Mouse (Mus musculus): ENCODE measurements around the gene Ccdc162.
"Not testable (repeated sequence)": the region's sequence is repeated elsewhere in the genome, so short reads cannot be mapped to it uniquely, and the experiment has no call there.

Ccdc162 gene

DNA sequence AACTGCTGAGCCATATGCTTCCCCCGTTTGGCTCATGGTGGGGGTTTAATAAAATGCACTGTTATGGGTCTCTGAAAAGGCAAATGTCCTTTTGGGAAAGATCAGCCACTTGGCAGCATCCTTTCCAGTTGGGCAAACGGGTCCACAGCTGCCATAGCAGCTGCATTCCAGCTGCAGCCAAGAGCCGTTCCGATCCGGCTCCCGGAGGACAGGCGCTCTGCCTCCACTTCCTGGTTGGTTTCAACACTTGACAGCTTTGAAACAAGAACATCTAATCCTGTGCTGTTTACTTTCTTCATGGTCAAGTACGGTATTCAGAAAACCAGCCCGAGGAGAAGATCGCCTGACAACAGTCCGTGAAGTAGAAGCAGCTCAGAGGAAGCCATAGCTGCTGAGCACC, 19.4 kb downstream of the Ccdc162 start:
- no peak for DNase-seq (ENCODE audit: low spot score in 2 of 2)

DNA sequence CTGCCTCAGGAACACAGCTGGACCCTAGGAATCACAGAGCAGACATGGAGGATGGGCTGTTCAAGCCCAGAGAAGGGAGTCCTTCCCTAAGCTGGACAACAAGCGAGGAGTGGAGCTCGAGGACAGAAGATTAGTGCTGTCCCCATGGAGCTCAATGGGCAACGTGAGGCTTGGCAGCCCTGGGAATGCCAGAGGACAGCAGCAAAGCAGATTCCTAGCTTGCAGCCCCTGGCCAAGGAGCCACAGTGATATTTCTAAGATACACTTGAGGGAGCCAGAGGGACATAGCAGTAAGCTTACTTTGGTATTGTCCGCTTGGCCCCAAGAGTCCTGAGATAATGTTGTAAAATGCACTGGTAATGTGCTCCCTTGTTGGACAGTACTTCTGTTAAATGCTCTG, 25.5 kb downstream of the Ccdc162 start:
- DNase-seq (ENCODE audit: low spot score in 2 of 2) = no peak

DNA sequence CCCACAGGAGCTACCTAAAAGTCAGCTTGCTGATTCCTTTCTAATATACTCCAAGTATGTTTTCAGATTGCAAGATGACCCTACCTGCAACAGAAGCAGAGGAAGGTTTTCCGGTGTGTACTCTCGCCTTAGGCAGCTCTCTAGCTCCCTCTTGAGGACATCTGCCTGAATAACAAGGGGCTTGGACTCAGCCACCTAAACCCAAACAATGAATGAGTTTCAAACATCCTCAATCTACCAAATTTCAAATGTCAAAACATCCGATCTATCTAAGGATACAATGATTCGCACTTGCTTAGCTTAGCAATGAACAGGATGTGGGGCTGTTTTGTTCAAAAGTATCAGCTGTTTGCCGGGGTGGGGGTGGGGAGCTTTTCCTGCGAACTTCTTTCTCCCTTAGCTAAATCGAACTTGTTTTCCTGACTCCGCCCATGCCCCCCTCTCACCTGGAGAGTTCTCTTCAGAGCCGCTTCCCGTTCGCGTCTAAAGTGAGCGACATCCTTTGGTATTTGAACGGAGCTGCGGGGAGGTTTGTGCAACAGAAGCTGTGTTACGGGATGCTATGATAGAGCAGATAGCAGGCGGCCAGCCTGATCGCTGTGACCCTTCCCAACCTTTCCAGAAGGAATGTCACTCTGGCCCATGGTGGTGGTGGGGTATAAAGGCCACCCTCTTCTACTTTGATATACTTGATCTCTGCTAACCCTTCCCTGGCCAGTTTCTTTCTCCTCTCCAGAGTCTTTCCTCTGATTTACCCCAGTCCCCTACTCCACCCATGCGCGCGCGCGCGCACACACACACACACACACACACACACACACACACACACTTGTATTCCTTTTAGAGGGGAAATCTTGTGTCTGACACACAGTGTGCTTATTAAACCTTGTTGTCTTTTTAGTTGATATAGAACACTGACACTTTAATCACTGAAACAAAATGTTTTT, 26.2 kb downstream of the Ccdc162 start:
- DNase-seq (ENCODE audit: low spot score in 2 of 2) = peak in 1 of 2 experiments; percentile 64

GRCm38 (mm10) chr10:41684548-41684996, 31.9 kb downstream of the Ccdc162 start:
- no peak for DNase-seq (ENCODE audit: low spot score in 2 of 2)

- peak; percentile 91 for DNase-seq (ENCODE audit: low spot score in 2 of 2)
Observed at GRCm38 (mm10) chr10:41682546-41683393, 33.7 kb downstream of the Ccdc162 start.

- peak; percentile 80 for DNase-seq (ENCODE audit: low spot score in 2 of 2)
Observed at GRCm38 (mm10) chr10:41678746-41679360, 37.6 kb downstream of the Ccdc162 start.

DNA sequence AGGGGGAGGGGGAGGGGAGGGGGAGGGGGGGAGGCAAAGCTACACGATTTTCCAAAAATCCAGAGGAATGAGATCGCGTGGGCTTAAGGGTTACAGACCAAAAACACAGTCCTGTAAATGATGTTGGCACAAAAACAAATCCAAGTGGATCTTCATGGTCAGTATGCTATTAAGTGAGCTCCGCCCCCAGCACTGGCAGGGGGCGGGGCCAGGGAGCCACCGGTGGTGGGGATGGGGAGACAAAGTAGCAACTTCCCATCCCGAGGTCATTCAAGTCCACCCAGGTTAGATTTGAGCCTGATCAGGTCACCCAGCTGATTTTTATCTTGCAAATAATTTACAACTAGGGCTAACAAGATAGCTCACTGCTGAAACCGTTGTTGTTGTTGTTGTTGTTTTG, 39.0 kb downstream of the Ccdc162 start:
- DNase-seq (ENCODE audit: low spot score in 2 of 2) = no peak

DNA sequence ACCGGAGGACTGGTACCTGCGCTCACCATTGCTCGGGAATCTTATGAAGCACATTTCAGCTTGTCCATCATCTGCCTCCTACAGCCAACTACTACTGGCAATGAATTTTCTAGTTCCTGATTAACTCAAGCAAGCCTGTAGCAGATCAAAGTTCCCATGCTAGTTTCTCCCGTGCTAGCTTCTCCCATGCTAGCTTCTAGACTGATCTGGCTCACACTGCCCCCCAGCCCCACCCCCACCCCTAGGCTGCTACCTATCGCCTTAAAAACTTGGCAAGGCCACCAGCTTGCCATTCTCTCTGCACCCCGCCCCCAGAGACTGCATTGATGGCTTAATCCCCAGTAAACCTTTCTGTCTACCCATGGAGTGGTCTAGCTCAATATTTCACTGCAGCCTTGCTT, 39.8 kb downstream of the Ccdc162 start:
- DNase-seq (ENCODE audit: low spot score in 2 of 2) = no peak

DNA sequence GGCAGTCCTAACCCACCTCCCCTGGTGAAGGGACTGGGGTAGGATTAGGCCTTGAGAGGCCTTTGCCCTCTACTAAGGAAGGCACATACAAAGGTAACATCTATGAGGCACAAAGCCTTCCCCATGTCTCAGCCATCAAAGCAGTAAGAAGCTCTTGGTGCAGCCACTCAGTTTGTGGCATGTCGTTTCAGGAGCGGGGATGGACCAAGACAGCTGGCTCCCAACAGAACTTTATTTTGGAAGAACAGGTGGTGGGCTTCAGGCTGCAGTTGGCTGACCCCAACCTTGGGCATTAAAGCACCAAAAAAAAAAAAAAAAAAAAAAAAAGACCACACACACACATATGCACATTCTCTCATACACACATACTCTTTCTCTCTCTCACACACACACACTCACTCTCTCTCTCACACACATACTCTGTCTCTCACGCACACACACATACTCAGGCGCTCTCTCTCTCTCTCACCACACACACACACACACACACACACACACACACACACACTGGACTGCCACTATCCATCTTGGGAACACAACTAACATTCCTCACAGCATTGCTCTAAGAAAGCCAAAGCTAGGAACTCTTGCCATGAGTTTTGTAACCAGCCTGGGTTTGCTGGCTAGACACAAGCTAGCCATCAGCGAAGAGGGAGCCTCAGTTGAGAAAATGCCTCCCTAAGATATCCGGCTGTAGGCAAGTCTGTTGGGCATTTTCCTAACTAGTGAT, 40.4 kb downstream of the Ccdc162 start:
- DNase-seq (ENCODE audit: low spot score in 2 of 2) = no peak

- DNase-seq (ENCODE audit: low spot score in 2 of 2) = no peak
Observed at GRCm38 (mm10) chr10:41675243-41675642, 41.2 kb downstream of the Ccdc162 start.

DNA sequence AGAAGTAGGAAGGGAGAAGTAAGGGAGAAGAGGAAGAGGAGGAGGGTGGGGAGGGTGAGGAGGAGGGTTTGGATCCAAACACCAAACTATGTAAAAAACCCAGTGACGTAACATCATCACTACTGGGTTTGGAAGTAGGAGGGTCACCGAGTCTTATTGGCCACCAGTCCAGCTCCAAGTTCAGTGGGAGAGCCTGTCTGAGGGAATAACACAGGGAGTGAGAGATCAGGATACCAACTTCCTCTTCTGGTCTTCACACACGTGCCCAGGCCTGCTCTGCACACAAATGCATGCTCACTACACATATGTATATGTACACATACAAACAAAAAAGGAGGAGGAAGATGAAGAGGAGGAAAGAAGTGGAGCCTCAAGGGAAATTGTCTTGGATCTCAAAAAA, 42.1 kb downstream of the Ccdc162 start:
- DNase-seq (ENCODE audit: low spot score in 2 of 2) = no peak

DNA sequence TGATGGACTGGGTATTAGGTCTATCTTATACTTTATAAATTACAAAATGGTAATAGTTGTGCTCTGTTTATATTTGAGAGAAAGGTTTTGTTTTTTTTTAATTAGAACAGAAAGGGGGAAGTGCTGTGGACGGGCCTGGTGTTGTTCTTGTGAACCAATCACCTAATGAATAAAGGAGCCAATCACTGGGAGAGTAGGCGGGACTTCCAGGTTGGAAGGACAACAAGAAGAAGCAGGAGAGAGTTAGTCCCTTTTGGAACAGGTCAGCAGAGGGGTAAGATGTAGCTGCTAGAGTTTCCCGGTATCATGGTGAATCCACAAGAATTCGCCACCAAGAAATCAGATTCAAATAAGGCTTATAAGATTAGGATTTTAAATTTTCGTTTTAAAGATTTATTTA, 46.2 kb downstream of the Ccdc162 start:
- DNase-seq (ENCODE audit: low spot score in 2 of 2) = no peak

DNA sequence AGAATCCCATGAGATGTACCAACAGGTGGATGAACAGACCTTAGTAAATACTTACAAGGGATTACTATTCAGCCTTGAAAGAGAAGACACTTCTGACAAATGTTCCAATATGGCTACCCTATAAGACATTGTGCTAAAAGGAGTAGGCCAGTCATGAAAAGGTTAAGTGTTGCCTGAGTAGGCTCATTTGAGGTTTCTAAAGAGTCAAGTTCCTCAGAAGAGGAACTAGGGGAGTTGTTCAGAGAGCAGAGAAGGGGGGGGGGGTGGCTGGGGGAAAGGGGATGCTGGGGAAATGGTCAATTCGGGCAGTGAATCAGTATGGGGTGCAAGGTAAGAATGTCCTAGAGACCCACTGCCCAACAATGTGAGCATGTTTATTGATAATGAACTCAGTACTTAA, 50.9 kb downstream of the Ccdc162 start:
- DNase-seq (ENCODE audit: low spot score in 2 of 2) = no peak

DNA sequence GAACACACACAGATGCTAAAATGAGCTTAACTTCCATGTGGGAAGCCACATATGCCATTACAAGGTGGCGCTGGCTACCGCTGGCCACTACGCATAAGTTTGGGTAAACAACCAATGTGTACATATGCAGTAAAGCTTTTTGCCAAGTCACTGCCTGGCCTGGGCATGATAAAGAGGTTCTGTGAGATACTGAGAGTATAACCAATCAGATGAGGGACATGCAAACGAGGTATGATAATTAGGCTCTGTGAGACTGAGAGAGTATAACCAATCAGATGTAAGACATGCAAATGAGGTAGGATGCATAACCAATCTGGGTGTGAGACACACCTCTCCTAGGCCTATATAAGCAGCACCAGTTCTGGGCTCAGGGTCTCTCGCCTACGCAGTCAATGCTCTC, 56.8 kb downstream of the Ccdc162 start:
- not testable (repeated sequence) for DNase-seq (ENCODE audit: low spot score in 2 of 2)

DNA sequence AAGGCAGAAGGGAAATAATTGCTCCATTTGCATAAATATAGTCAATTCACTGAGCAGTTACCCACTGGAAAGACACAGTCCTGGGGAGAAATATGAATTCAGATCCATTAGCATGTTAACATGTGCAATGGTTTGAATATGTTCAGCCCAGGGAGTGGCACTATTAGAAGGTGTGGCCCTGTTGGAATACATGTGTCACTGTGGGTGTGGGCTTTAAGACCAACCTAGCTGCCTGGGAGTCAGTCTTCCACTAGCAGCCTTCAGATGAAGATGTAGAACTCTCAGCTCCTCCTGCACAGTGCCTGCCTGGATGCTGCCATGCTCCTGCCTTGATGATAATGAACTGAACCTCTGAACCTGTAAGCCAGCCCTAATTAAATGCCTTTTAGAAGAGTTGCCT, 60.8 kb downstream of the Ccdc162 start:
- not testable (repeated sequence) for DNase-seq (ENCODE audit: low spot score in 2 of 2)

- no peak for DNase-seq (ENCODE audit: low spot score in 2 of 2)
Observed at GRCm38 (mm10) chr10:41652988-41653387, 63.4 kb downstream of the Ccdc162 start.

GRCm38 (mm10) chr10:41652094-41652775, 64.2 kb downstream of the Ccdc162 start:
- no peak for DNase-seq (ENCODE audit: low spot score in 2 of 2)

GRCm38 (mm10) chr10:41651532-41651931, 64.9 kb downstream of the Ccdc162 start:
- DNase-seq (ENCODE audit: low spot score in 2 of 2) = no peak

GRCm38 (mm10) chr10:41649186-41649585, 67.2 kb downstream of the Ccdc162 start:
- no peak for DNase-seq (ENCODE audit: low spot score in 2 of 2)

GRCm38 (mm10) chr10:41638776-41639175, 77.7 kb downstream of the Ccdc162 start:
- no peak for DNase-seq (ENCODE audit: low spot score in 2 of 2)

Measured in right cerebral cortex, postnatal 10 days (tissue).